Mouse (Mus musculus): ENCODE measurements around the gene Slc13a3. TPM values are rescaled to one million over a fixed set of nuclear protein-coding genes. Genes with fewer than 3 reads are reported as not detected.

Gene Slc13a3
- polyA plus RNA-seq, 1 experiment, result 12.6 TPM

GRCm38 (mm10) chr2:165418577-165418976 lies 54.5 kb downstream of the Slc13a3 start:
- H3K27ac ChIP-seq (ENCODE audit: insufficient read depth, low read depth, low read length), result no peak overlapping the region
- TF ChIP-seq CTCF (IDR thresholded peaks at IDR 0.05; ENCODE audit: low read depth, low read length) (no peak), POLR2A (IDR thresholded peaks at IDR 0.05; ENCODE audit: borderline replicate concordance, low read depth, low read length) (no peak)
- H3K4me3 ChIP-seq (ENCODE audit: insufficient read depth, low read length), result no peak overlapping the region
- peaks cover 9% of the 10 kb centered on the region for H3K4me1 ChIP-seq (ENCODE audit: control insufficient read depth, insufficient read depth, low read length)

GRCm38 (mm10) chr2:165417291-165417690 lies 55.7 kb downstream of the Slc13a3 start:
- H3K27ac ChIP-seq (ENCODE audit: insufficient read depth, low read depth, low read length), result no peak overlapping the region
- H3K4me3 ChIP-seq (ENCODE audit: insufficient read depth, low read length), result no peak overlapping the region
- H3K4me1 ChIP-seq (ENCODE audit: control insufficient read depth, insufficient read depth, low read length), result peaks cover 9% of the 10 kb centered on the region
- TF ChIP-seq POLR2A (IDR thresholded peaks at IDR 0.05; ENCODE audit: borderline replicate concordance, low read depth, low read length) (no peak), CTCF (IDR thresholded peaks at IDR 0.05; ENCODE audit: low read depth, low read length) (no peak)

GRCm38 (mm10) chr2:165415795-165416194 lies 57.2 kb downstream of the Slc13a3 start:
- no peak overlapping the region for H3K4me3 ChIP-seq (ENCODE audit: insufficient read depth, low read length)
- no peak overlapping the region for H3K27ac ChIP-seq (ENCODE audit: insufficient read depth, low read depth, low read length)
- H3K4me1 ChIP-seq (ENCODE audit: control insufficient read depth, insufficient read depth, low read length), result peaks cover 9% of the 10 kb centered on the region
- TF ChIP-seq POLR2A (IDR thresholded peaks at IDR 0.05; ENCODE audit: borderline replicate concordance, low read depth, low read length) (no peak), CTCF (IDR thresholded peaks at IDR 0.05; ENCODE audit: low read depth, low read length) (no peak)

GRCm38 (mm10) chr2:165415141-165415721 lies 57.8 kb downstream of the Slc13a3 start:
- TF ChIP-seq CTCF (IDR thresholded peaks at IDR 0.05; ENCODE audit: low read depth, low read length) (no peak), POLR2A (IDR thresholded peaks at IDR 0.05; ENCODE audit: borderline replicate concordance, low read depth, low read length) (no peak)
- H3K4me3 ChIP-seq (ENCODE audit: insufficient read depth, low read length), result no peak overlapping the region
- H3K4me1 ChIP-seq (ENCODE audit: control insufficient read depth, insufficient read depth, low read length), result peaks cover 9% of the 10 kb centered on the region
- no peak overlapping the region for H3K27ac ChIP-seq (ENCODE audit: insufficient read depth, low read depth, low read length)

GRCm38 (mm10) chr2:165414321-165414720 lies 58.7 kb downstream of the Slc13a3 start:
- Histone ChIP-seq H3K4me1 (ENCODE audit: control insufficient read depth, insufficient read depth, low read length) (peaks cover 7% of the 10 kb centered on the region), H3K27ac (ENCODE audit: insufficient read depth, low read depth, low read length) (no peak overlapping the region), H3K4me3 (ENCODE audit: insufficient read depth, low read length) (no peak overlapping the region)
- TF ChIP-seq POLR2A (IDR thresholded peaks at IDR 0.05; ENCODE audit: borderline replicate concordance, low read depth, low read length), result no peak

GRCm38 (mm10) chr2:165413884-165414283 lies 59.1 kb downstream of the Slc13a3 start:
- no peak overlapping the region for H3K27ac ChIP-seq (ENCODE audit: insufficient read depth, low read depth, low read length)
- H3K4me1 ChIP-seq (ENCODE audit: control insufficient read depth, insufficient read depth, low read length), result peaks cover 5% of the 10 kb centered on the region
- TF ChIP-seq POLR2A (IDR thresholded peaks at IDR 0.05; ENCODE audit: borderline replicate concordance, low read depth, low read length) (no peak), CTCF (IDR thresholded peaks at IDR 0.05; ENCODE audit: low read depth, low read length) (no peak)
- no peak overlapping the region for H3K4me3 ChIP-seq (ENCODE audit: insufficient read depth, low read length)

- H3K4me3 ChIP-seq (ENCODE audit: insufficient read depth, low read length), result no peak overlapping the region
- no peak overlapping the region for H3K27ac ChIP-seq (ENCODE audit: insufficient read depth, low read depth, low read length)
- H3K4me1 ChIP-seq (ENCODE audit: control insufficient read depth, insufficient read depth, low read length), result peaks cover 50% of the 10 kb centered on the region
- TF ChIP-seq CTCF (IDR thresholded peaks at IDR 0.05; ENCODE audit: low read depth, low read length) (peak; percentile 76), POLR2A (IDR thresholded peaks at IDR 0.05; ENCODE audit: borderline replicate concordance, low read depth, low read length) (no peak)
These were observed 65.2 kb downstream of the Slc13a3 start for GRCm38 (mm10) chr2:165407700-165408301.

- TF ChIP-seq CTCF (IDR thresholded peaks at IDR 0.05; ENCODE audit: low read depth, low read length), result no peak
- TF ChIP-seq POLR2A (IDR thresholded peaks at IDR 0.05; ENCODE audit: borderline replicate concordance, low read depth, low read length), result no peak
- Histone ChIP-seq H3K4me3 (ENCODE audit: insufficient read depth, low read length) (peak overlapping the region; percentile 14; the same call in 1 of the 2 replicates), H3K27ac (ENCODE audit: insufficient read depth, low read depth, low read length) (peak overlapping the region; percentile 96), H3K4me1 (ENCODE audit: control insufficient read depth, insufficient read depth, low read length) (peaks cover 72% of the 10 kb centered on the region)
These were observed 67.7 kb downstream of the Slc13a3 start for GRCm38 (mm10) chr2:165405351-165405750.

GRCm38 (mm10) chr2:165404951-165405350 lies 68.1 kb downstream of the Slc13a3 start:
- TF ChIP-seq CTCF (IDR thresholded peaks at IDR 0.05; ENCODE audit: low read depth, low read length) (no peak), POLR2A (IDR thresholded peaks at IDR 0.05; ENCODE audit: borderline replicate concordance, low read depth, low read length) (no peak)
- peak overlapping the region; percentile 96 for H3K27ac ChIP-seq (ENCODE audit: insufficient read depth, low read depth, low read length)
- peak overlapping the region; percentile 14; the same call in 1 of the 2 replicates for H3K4me3 ChIP-seq (ENCODE audit: insufficient read depth, low read length)
- peaks cover 76% of the 10 kb centered on the region for H3K4me1 ChIP-seq (ENCODE audit: control insufficient read depth, insufficient read depth, low read length)

- Histone ChIP-seq H3K4me3 (ENCODE audit: insufficient read depth, low read length) (no peak overlapping the region), H3K4me1 (ENCODE audit: control insufficient read depth, insufficient read depth, low read length) (peaks cover 32% of the 10 kb centered on the region), H3K27ac (ENCODE audit: insufficient read depth, low read depth, low read length) (no peak overlapping the region)
- TF ChIP-seq POLR2A (IDR thresholded peaks at IDR 0.05; ENCODE audit: borderline replicate concordance, low read depth, low read length), result no peak
- no peak for TF ChIP-seq CTCF (IDR thresholded peaks at IDR 0.05; ENCODE audit: low read depth, low read length)
These were observed 74.8 kb downstream of the Slc13a3 start for GRCm38 (mm10) chr2:165398164-165398785.
